Mouse (Mus musculus) adrenal gland (tissue): ENCODE measurements around the gene Tnfaip1.
"Not testable (repeated sequence)": the region's sequence is repeated elsewhere in the genome, so short reads cannot be mapped to it uniquely, and the experiment has no call there.

Experiments
- intact Hi-C: fragments of 180-260 bp; cut with DNase I; formaldehyde crosslinking; loops from one replicate; pipeline ENCODE4 v1.15.1; 2025

The Tnfaip1 gene

GRCm38 (mm10) chr11:78544449-78545111 is 8.4 kb upstream of the Tnfaip1 start:
- intact Hi-C loops, result no loop called here

GRCm38 (mm10) chr11:78540358-78540757 is 4.2 kb upstream of the Tnfaip1 start:
- intact Hi-C loops, result no loop called here

- intact Hi-C loops, result no loop called here
Observed at GRCm38 (mm10) chr11:78536690-78537084, 555 bp upstream of the Tnfaip1 start.

GRCm38 (mm10) chr11:78535376-78536079 is 604 bp downstream of the Tnfaip1 start:
- intact Hi-C loops, result no loop called here

- intact Hi-C loops, result no loop called here
Observed at GRCm38 (mm10) chr11:78534516-78534915, 1.6 kb downstream of the Tnfaip1 start.

- intact Hi-C loops, result not testable (repeated sequence)
Observed at GRCm38 (mm10) chr11:78531515-78531914, 4.6 kb downstream of the Tnfaip1 start.

- intact Hi-C loops, result no loop called here
Observed at GRCm38 (mm10) chr11:78531046-78531445, 5.1 kb downstream of the Tnfaip1 start.

- intact Hi-C loops, result no loop called here
Observed at GRCm38 (mm10) chr11:78530001-78530400, 6.1 kb downstream of the Tnfaip1 start.

- intact Hi-C loops, result no loop called here
Observed at GRCm38 (mm10) chr11:78528714-78529113, 7.4 kb downstream of the Tnfaip1 start.

GRCm38 (mm10) chr11:78524838-78525237 is 11.3 kb downstream of the Tnfaip1 start:
- intact Hi-C loops, result no loop called here

- intact Hi-C loops, result no loop called here
Observed at GRCm38 (mm10) chr11:78523241-78523955, 12.7 kb downstream of the Tnfaip1 start.

- intact Hi-C loops, result no loop called here
Observed at GRCm38 (mm10) chr11:78522481-78522997, 13.6 kb downstream of the Tnfaip1 start.

GRCm38 (mm10) chr11:78521880-78522279 is 14.3 kb downstream of the Tnfaip1 start:
- intact Hi-C loops, result no loop called here

- intact Hi-C loops, result no loop called here
Observed at GRCm38 (mm10) chr11:78518931-78519330, 17.2 kb downstream of the Tnfaip1 start.

GRCm38 (mm10) chr11:78515549-78516325 is 20.4 kb downstream of the Tnfaip1 start:
- intact Hi-C loops, result no loop called here

GRCm38 (mm10) chr11:78513106-78513790 is 22.9 kb downstream of the Tnfaip1 start:
- intact Hi-C loops, result no loop called here

- intact Hi-C loops, result no loop called here
Observed at GRCm38 (mm10) chr11:78512025-78512957, 23.8 kb downstream of the Tnfaip1 start, which contains the start of the genes Tmem199 and Poldip2. Gene Tmem199, minus strand, starts transcription at chr11:78512172. Gene Poldip2, plus strand, starts transcription at chr11:78512193.

- intact Hi-C loops, result loop anchor here (5.0 kb wide), 1 partner anchor 52 kb away; no protein-coding TSS in a partner anchor
Observed at GRCm38 (mm10) chr11:78509148-78509547, 27.0 kb downstream of the Tnfaip1 start.

- intact Hi-C loops, result loop anchor here (5.0 kb wide), 1 partner anchor 48 kb away; no protein-coding TSS in a partner anchor
Observed at GRCm38 (mm10) chr11:78505430-78505829, 30.7 kb downstream of the Tnfaip1 start.
